Mouse (Mus musculus): Measurements from ENCODE around the gene Polr2g.
A peak's percentile ranks its signal among the peaks of the same experiment; 100 is the strongest.

DNA sequence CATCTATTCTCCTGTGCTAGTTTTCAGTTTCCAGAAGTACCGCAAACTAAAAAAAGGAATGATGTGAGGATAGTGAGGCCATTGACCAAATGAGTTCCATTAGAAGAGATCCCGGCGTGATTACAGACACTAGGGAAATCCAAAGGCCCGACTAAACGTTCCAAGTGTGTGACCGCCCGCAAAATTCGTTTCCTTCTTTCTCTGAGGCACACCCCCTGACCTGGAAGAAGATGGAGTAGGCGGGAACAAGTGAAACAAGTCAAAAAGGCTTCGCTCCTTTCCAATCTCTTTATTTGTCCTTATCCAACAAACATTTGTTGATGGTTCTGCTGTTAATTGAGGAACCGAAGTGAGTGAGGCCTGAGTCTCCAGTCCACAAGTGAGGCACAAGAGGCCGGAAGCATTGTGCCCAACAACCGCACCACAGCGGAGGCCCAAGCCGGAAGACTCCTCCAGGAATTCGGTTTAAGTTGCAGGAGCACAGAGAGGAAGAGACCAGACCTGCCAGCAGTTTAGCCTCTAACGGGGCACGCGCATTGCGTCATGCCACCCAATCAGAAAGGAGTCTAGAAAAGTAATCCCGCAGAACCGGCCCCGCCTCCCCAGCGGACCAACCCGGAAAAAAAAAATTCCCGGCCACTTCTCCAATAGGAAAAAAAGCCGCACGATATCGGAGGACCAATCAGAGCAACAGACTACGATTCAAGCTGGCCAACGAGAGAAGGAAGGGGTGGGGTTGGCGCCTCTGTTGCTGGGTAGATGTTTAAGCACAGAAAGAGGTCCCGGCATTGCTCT, 20.6 kb upstream of the Polr2g start, which contains the start of gene Ttc9c:
- no peak for TF ChIP-seq CTCF (IDR thresholded peaks at IDR 0.05)
- 0 out of 2 replicates have a peak, but pooled peaks have one; percentile 37 for TF ChIP-seq EP300 (IDR thresholded peaks at IDR 0.05)
